Mouse (Mus musculus): ENCODE measurements around the gene Isyna1. TPM values are rescaled to one million over a fixed set of nuclear protein-coding genes. Genes with fewer than 3 reads are reported as not detected.
A peak's percentile ranks its signal among the peaks of the same experiment; 100 is the strongest.
"Not testable (repeated sequence)": the region's sequence is repeated elsewhere in the genome, so short reads cannot be mapped to it uniquely, and the experiment has no call there.

Gene Isyna1
- total RNA-seq, 1 experiment from 2014 or later: 101 TPM

- peak; percentile 75 for DNase-seq
Measured at GRCm38 (mm10) chr8:70574915-70575314, 19.3 kb upstream of the Isyna1 start.

GRCm38 (mm10) chr8:70577207-70577606, 17.0 kb upstream of the Isyna1 start:
- DNase-seq: no peak

GRCm38 (mm10) chr8:70583476-70584387, 10.4 kb upstream of the Isyna1 start:
- DNase-seq: peak; percentile 68

GRCm38 (mm10) chr8:70584606-70585257, 9.4 kb upstream of the Isyna1 start:
- no peak for DNase-seq

- DNase-seq: peak; percentile 67
Measured at GRCm38 (mm10) chr8:70585258-70585652, 8.9 kb upstream of the Isyna1 start.

- DNase-seq: not testable (repeated sequence)
Measured at GRCm38 (mm10) chr8:70587955-70588354, 6.2 kb upstream of the Isyna1 start.

GRCm38 (mm10) chr8:70591569-70591968, 2.6 kb upstream of the Isyna1 start:
- no peak for DNase-seq

GRCm38 (mm10) chr8:70593173-70593572, 1.0 kb upstream of the Isyna1 start:
- DNase-seq: peak; percentile 45

GRCm38 (mm10) chr8:70594621-70595564, 720 bp downstream of the Isyna1 start:
- peak; percentile 40 for DNase-seq

- DNase-seq: no peak
Measured at GRCm38 (mm10) chr8:70595811-70596210, 1.6 kb downstream of the Isyna1 start.

GRCm38 (mm10) chr8:70596216-70596615, 2.0 kb downstream of the Isyna1 start:
- DNase-seq: no peak

GRCm38 (mm10) chr8:70596775-70597416, 2.7 kb downstream of the Isyna1 start:
- no peak for DNase-seq

GRCm38 (mm10) chr8:70597417-70598272, 3.5 kb downstream of the Isyna1 start:
- DNase-seq: no peak

GRCm38 (mm10) chr8:70598283-70598682, 4.1 kb downstream of the Isyna1 start:
- peak; percentile 89 for DNase-seq

GRCm38 (mm10) chr8:70598722-70599121, 4.5 kb downstream of the Isyna1 start:
- no peak for DNase-seq

- DNase-seq: no peak
Measured at GRCm38 (mm10) chr8:70599507-70600290, 5.5 kb downstream of the Isyna1 start.

- DNase-seq: no peak
Measured at GRCm38 (mm10) chr8:70600473-70601270, 6.5 kb downstream of the Isyna1 start.

GRCm38 (mm10) chr8:70601271-70601649, 7.1 kb downstream of the Isyna1 start:
- peak; percentile 95 for DNase-seq

All from adrenal gland, postnatal 25 days (tissue).